Mouse (Mus musculus) thymus, adult 2 months (tissue): Measurements from ENCODE around the gene Clec2g. TPM values are rescaled to one million over a fixed set of nuclear protein-coding genes. Genes with fewer than 3 reads are reported as not detected.

Experiments
- DNase-seq: peaks from one replicate; pipeline ENCODE4 v3.0.0; 2021
- H3K27ac ChIP-seq: fragments of 200-500 bp; 2 replicates; pipeline ENCODE4 v1.5.1; 2012; ENCODE audit warnings: low read length, control low read depth; ENCODE audit not compliant: control insufficient read depth, insufficient read depth
- H3K27me3 ChIP-seq: fragments of 200-500 bp; 2 replicates; pipeline ENCODE4 v1.6.1; 2012; ENCODE audit warnings: mild to moderate bottlenecking, low read length, moderate library complexity, mixed read lengths; ENCODE audit not compliant: control insufficient read depth, insufficient read depth
- H3K36me3 ChIP-seq: fragments of 200-500 bp; 2 replicates; pipeline ENCODE4 v1.6.1; 2012; ENCODE audit warnings: mild to moderate bottlenecking, low read length, moderate library complexity; ENCODE audit not compliant: control insufficient read depth, insufficient read depth
- H3K4me1 ChIP-seq: fragments of 200-500 bp; replicated peaks from 2 replicates; pipeline ENCODE4 v1.6.1; 2012; ENCODE audit warnings: low read length; ENCODE audit not compliant: control insufficient read depth, insufficient read depth
- H3K4me3 ChIP-seq: fragments of 200-500 bp; 2 replicates; pipeline ENCODE4 v1.5.1; 2012; ENCODE audit warnings: mild to moderate bottlenecking, low read length, control low read depth, moderate library complexity; ENCODE audit not compliant: control insufficient read depth, insufficient read depth
- CTCF ChIP-seq: fragments of 200-500 bp; IDR thresholded peaks from 2 replicates; pipeline ENCODE4 v1.5.1; 2012; ENCODE audit warnings: mild to moderate bottlenecking, control low read depth, low read length, moderate library complexity, borderline replicate concordance; ENCODE audit not compliant: control insufficient read depth, poor library complexity, insufficient read depth; ENCODE audit errors: extremely low read depth
- POLR2A ChIP-seq: fragments of 200-500 bp; IDR thresholded peaks from 2 replicates; pipeline ENCODE4 v1.6.1; 2012; ENCODE audit warnings: mild to moderate bottlenecking, low read length, control low read depth, moderate library complexity; ENCODE audit not compliant: control insufficient read depth, poor library complexity, insufficient read depth; ENCODE audit errors: extremely low read depth
- WGBS: fragments of 180-500 bp; shearing (Covaris S2); methylation state at CpG from one replicate; pipeline ENCODE4 v1.1.7; 2018; 5-methylcytosine and 5-hydroxymethylcytosine counted together
- polyA plus RNA-seq: library from polyadenylated mRNA; depleted of rRNA; stranded (reverse); fragments of >200 nt; gene quantifications from 2 replicates; pipeline ENCODE4 v1.2.3, GENCODE M21; 2012; rRNA removed

Clec2g gene
- polyA plus RNA-seq, 1 experiment, result 0.35 TPM

DNA sequence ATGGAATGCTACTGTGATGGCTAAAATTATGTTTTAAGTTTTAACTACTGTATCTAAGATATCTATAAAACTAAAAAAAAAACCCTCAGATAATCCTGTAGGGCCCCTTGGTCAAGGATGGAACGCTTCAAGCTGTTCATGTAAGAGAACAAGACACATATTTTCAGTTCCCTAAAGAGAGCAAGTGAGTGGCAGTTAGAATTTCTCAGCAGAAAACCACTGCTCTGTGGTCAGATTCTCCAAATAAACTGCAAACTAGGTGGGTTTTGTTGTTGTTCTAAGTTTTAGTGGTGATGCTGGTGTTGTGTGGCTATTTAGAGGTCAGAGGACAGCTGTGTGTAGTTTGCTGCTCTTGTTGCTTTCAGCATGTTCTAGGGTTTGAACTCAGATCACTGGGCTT is 80.2 kb downstream of the Clec2g start:
- H3K4me3 ChIP-seq, result no peak overlapping the region
- no peaks in the 10 kb centered on the region for H3K36me3 ChIP-seq
- WGBS, result 32% methylated on average over 1 of the region's 1 CpGs
- no peak for DNase-seq
- TF ChIP-seq POLR2A, result no peak
- TF ChIP-seq CTCF, result no peak
- H3K27ac ChIP-seq, result no peak overlapping the region
- H3K4me1 ChIP-seq, result peaks cover 4% of the 10 kb centered on the region; the same call in 1 of the 2 replicates
- H3K27me3 ChIP-seq, result no peaks in the 10 kb centered on the region

DNA sequence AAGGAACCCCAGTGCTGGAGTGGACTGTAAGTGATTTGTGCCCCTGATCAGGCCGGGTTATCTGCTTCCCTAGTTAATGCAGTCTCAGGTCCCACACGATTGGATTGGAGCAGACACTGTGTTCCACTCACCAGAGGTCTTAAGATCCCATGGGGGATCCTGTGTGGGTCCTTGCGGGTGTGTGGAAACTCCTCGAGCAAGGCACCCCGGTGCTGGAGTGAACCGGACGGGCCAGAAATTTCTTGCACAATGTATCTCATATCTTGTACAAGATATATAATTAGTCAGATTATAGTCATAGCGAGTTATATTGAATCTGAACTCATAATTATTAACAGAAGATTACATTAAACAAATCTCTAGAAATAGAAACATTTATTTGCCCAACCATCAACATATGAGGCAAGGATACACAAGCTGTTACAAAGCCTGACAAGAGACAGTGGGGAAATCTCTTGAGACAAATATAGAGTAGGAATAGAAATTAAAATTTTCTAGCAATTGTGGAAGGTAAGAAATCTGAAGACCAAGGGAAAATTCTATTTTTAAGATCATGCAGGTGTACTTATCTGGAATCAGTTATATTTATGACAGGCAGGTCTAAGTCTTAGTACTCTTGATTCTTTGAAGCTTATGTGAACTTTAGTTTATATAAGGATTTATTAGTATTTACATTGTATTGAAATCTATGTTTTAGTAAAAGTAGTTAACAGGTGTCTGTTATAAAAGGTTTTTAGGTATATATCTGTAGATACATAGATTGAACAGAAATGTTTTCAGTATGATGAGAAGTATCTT is 93.5 kb downstream of the Clec2g start:
- Histone ChIP-seq H3K4me3 (no peak overlapping the region), H3K27ac (no peak overlapping the region), H3K27me3 (no peaks in the 10 kb centered on the region), H3K36me3 (no peaks in the 10 kb centered on the region), H3K4me1 (peaks cover 3% of the 10 kb centered on the region; the same call in 1 of the 2 replicates)
- 96% methylated on average over 8 of the region's 8 CpGs for WGBS
- no peak for TF ChIP-seq CTCF
- no peak for TF ChIP-seq POLR2A
- DNase-seq, result no peak

- Histone ChIP-seq H3K4me1 (peaks cover 3% of the 10 kb centered on the region; the same call in 1 of the 2 replicates), H3K27me3 (no peaks in the 10 kb centered on the region), H3K36me3 (no peaks in the 10 kb centered on the region), H3K27ac (no peak overlapping the region), H3K4me3 (no peak overlapping the region)
- TF ChIP-seq POLR2A (no peak), CTCF (no peak)
- WGBS, result 23% methylated on average over 6 of the region's 6 CpGs
- no peak for DNase-seq
Measured at GRCm38 (mm10) chr6:129030175-129030824, 96.1 kb downstream of the Clec2g start.

- H3K27me3 ChIP-seq, result no peaks in the 10 kb centered on the region
- no peak overlapping the region for H3K4me3 ChIP-seq
- DNase-seq, result no peak
- no peak overlapping the region for H3K27ac ChIP-seq
- H3K4me1 ChIP-seq, result peaks cover 3% of the 10 kb centered on the region; the same call in 1 of the 2 replicates
- no peaks in the 10 kb centered on the region for H3K36me3 ChIP-seq
- 97% methylated on average over 2 of the region's 2 CpGs for WGBS
- TF ChIP-seq POLR2A, result no peak
- TF ChIP-seq CTCF, result no peak
Measured at GRCm38 (mm10) chr6:129030964-129031363, 96.8 kb downstream of the Clec2g start.

DNA sequence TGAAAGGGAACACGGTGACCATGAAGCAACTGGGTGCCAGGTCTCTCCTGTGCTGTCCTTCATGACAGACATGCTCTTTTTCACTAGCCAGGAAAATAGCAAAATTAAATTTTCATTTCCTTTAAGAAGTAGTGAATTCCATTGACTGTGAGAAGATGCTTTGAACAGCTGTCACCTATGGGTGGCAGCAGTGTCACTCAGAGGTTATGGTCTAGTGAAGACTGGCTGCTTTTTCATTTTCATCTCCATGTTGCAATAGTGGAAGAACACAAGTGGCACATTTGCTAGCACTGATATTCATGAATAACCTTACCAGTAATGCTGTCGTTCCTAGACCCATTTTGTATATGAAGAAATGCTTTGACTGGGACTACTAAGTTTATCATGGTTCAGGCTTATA is 99.2 kb downstream of the Clec2g start:
- Histone ChIP-seq H3K27ac (no peak overlapping the region), H3K27me3 (no peaks in the 10 kb centered on the region), H3K4me1 (peaks cover 15% of the 10 kb centered on the region), H3K4me3 (no peak overlapping the region), H3K36me3 (no peaks in the 10 kb centered on the region)
- peak; percentile 53 for DNase-seq
- 55% methylated on average over 2 of the region's 2 CpGs for WGBS
- TF ChIP-seq CTCF (no peak), POLR2A (no peak)

Other genes with a start within 250 kb of the Clec2g start
- not detected in 2 replicates for gene Klrb1, start 211.3 kb upstream of the Clec2g start, polyA plus RNA-seq
- 0.96 and 2.6 TPM in 2 replicates for gene Klrb1c, start 145.2 kb upstream of the Clec2g start, polyA plus RNA-seq
- 0.59 TPM in 1 of 2 replicates, not detected in the other for gene Gm44511, start 108.1 kb upstream of the Clec2g start, polyA plus RNA-seq
- 0.54 and 0.85 TPM in 2 replicates for gene Klrb1b, start 108.0 kb upstream of the Clec2g start, polyA plus RNA-seq
- 9.6 and 12.1 TPM in 2 replicates for gene Clec2i, start 46.8 kb upstream of the Clec2g start, polyA plus RNA-seq
- 17.8 and 18.6 TPM in 2 replicates for gene BC035044, start 43.3 kb upstream of the Clec2g start, polyA plus RNA-seq
- gene Klrb1f, start 111.5 kb downstream of the Clec2g start, polyA plus RNA-seq, result 0.64 and 1.0 TPM in 2 replicates
- 0.15 TPM in 1 of 2 replicates, not detected in the other for gene Clec2e, start 166.5 kb downstream of the Clec2g start, polyA plus RNA-seq
- gene Clec2d, start 246.2 kb downstream of the Clec2g start, polyA plus RNA-seq, result 43.1 and 91.5 TPM in 2 replicates